ENCODE assay signal across 8 mouse cellular contexts in genomic region chr7:98178560-98179231, GRCm38 (mm10). TPM values are rescaled to one million over a fixed set of nuclear protein-coding genes. Genes with fewer than 3 reads are reported as not detected.
A peak's percentile ranks its signal among the peaks of the same experiment; 100 is the strongest.
DNase-seq lines count a peak whose midpoint lies in the region; ATAC-seq lines count a peak whose summit lies in the region.

No protein-coding gene starts in this region.

- H3K4me1 ChIP-seq in neural tube, embryonic 11.5 days (ENCODE audit: control insufficient read depth, insufficient read depth, low read length), result peaks cover 10% of the 10 kb centered on the region; the same call in 1 of the 2 replicates
- H3K4me1 ChIP-seq in forebrain, embryonic 15.5 days, result peaks cover 20% of the 10 kb centered on the region
- H3K4me1 ChIP-seq in limb, embryonic 10.5 days, result peaks cover 26% of the 10 kb centered on the region
- H3K4me1 ChIP-seq in neural tube, embryonic 14.5 days (ENCODE audit: control insufficient read depth, insufficient read depth, low read length), result peaks cover 6% of the 10 kb centered on the region; the same call in 1 of the 2 replicates

- H3K36me3 ChIP-seq in neural tube, embryonic 11.5 days (ENCODE audit: control insufficient read depth, insufficient read depth, low read length), result no peaks in the 10 kb centered on the region
- H3K36me3 ChIP-seq in forebrain, embryonic 15.5 days, result no peaks in the 10 kb centered on the region
- H3K36me3 ChIP-seq in limb, embryonic 10.5 days, result no peaks in the 10 kb centered on the region
- no peaks in the 10 kb centered on the region for H3K36me3 ChIP-seq in neural tube, embryonic 14.5 days (ENCODE audit: control insufficient read depth, insufficient read depth, low read length)

- H3K9ac ChIP-seq in neural tube, embryonic 11.5 days (ENCODE audit: low read length), result peak overlapping the region; percentile 70
- peak overlapping the region; percentile 62 for H3K9ac ChIP-seq in forebrain, embryonic 15.5 days (replicated peaks)
- H3K9ac ChIP-seq in neural tube, embryonic 14.5 days (replicated peaks; ENCODE audit: low read depth, low read length), result peak overlapping the region; percentile 68

- H3K4me3 ChIP-seq in neural tube, embryonic 11.5 days (ENCODE audit: low read depth, low read length), result peak overlapping the region; percentile 79
- peak overlapping the region; percentile 80 for H3K4me3 ChIP-seq in forebrain, embryonic 15.5 days
- peak overlapping the region; percentile 83 for H3K4me3 ChIP-seq in limb, embryonic 10.5 days
- peak overlapping the region; percentile 86 for H3K4me3 ChIP-seq in neural tube, embryonic 14.5 days (ENCODE audit: low read depth, low read length)

- no peaks in the 10 kb centered on the region for H3K9me3 ChIP-seq in neural tube, embryonic 11.5 days (ENCODE audit: control insufficient read depth, low read length)
- no peaks in the 10 kb centered on the region for H3K9me3 ChIP-seq in forebrain, embryonic 15.5 days
- H3K9me3 ChIP-seq in limb, embryonic 10.5 days (replicated peaks), result no peaks in the 10 kb centered on the region
- no peaks in the 10 kb centered on the region for H3K9me3 ChIP-seq in neural tube, embryonic 14.5 days (ENCODE audit: control insufficient read depth, low read length)

- peak overlapping the region; percentile 73 for H3K4me2 ChIP-seq in neural tube, embryonic 11.5 days (ENCODE audit: low read depth)
- peak overlapping the region; percentile 83 for H3K4me2 ChIP-seq in forebrain, embryonic 15.5 days (replicated peaks)
- peak overlapping the region; percentile 52 for H3K4me2 ChIP-seq in neural tube, embryonic 14.5 days (ENCODE audit: low read depth, low read length)

- WGBS in neural tube, embryonic 11.5 days, result 71% methylated on average over 5 of the region's 5 CpGs
- 94% methylated on average over 5 of the region's 5 CpGs for WGBS in forebrain, embryonic 15.5 days
- 73% methylated on average over 5 of the region's 5 CpGs for WGBS in limb, embryonic 10.5 days
- WGBS in neural tube, embryonic 14.5 days, result 76% methylated on average over 5 of the region's 5 CpGs

- H3K27me3 ChIP-seq in neural tube, embryonic 11.5 days (ENCODE audit: control insufficient read depth, insufficient read depth, low read length), result no peaks in the 10 kb centered on the region
- peaks cover 11% of the 10 kb centered on the region; the same call in 1 of the 2 replicates for H3K27me3 ChIP-seq in forebrain, embryonic 15.5 days
- H3K27me3 ChIP-seq in limb, embryonic 10.5 days (ENCODE audit: low read depth, poor library complexity, severe bottlenecking), result peaks cover 13% of the 10 kb centered on the region
- H3K27me3 ChIP-seq in neural tube, embryonic 14.5 days (ENCODE audit: control insufficient read depth, insufficient read depth, low read length), result no peaks in the 10 kb centered on the region

- DNase-seq in neural tube, embryonic 11.5 days (ENCODE audit: low spot score), result no peak
- DNase-seq in neural tube, embryonic 10.5 days (ENCODE audit: extremely low spot score, low spot score), result no peak
- no peak for DNase-seq in limb, embryonic 10.5 days (ENCODE audit: low spot score)
- DNase-seq in urinary bladder, postnatal 4 days (ENCODE audit: low spot score in 2 of 2), result no peak
- no peak for DNase-seq in ovary, postnatal 14 days (ENCODE audit: low spot score)
- no peak for DNase-seq in gastrocnemius, adult 18-20 months (ENCODE audit: low spot score)

- H3K27ac ChIP-seq in neural tube, embryonic 11.5 days (ENCODE audit: low read depth, low read length), result 0 out of 2 replicates have a peak overlapping the region, but pooled peaks have one; percentile 23
- no peak overlapping the region for H3K27ac ChIP-seq in forebrain, embryonic 15.5 days (replicated peaks)
- peak overlapping the region; percentile 80 for H3K27ac ChIP-seq in limb, embryonic 10.5 days
- H3K27ac ChIP-seq in neural tube, embryonic 14.5 days (ENCODE audit: low read depth, low read length), result no peak overlapping the region

- no peak; the same call in 1 of the 2 replicates for ATAC-seq in neural tube, embryonic 11.5 days (ENCODE audit: insufficient read depth, low FRiP score, low TSS enrichment)
- peak; percentile 17; the same call in 1 of the 2 replicates for ATAC-seq in forebrain, embryonic 15.5 days (replicated peaks)
- peak; percentile 54 for ATAC-seq in neural tube, embryonic 14.5 days (ENCODE audit: low read depth)

RNA-seq across cellular contexts. Expression of gene Capn5, which starts 0.6 kb away (rescaled TPM):
- 8.0 and 8.2 TPM in 2 replicates for polyA plus RNA-seq in neural tube, embryonic 11.5 days (2014; fragmentation: Nextera tagmentation; extraction: Ambion mirVana)
- polyA plus RNA-seq in forebrain, embryonic 15.5 days (2015; fragmentation: Nextera tagmentation; extraction: Ambion mirVana), result 15.5 and 15.9 TPM in 2 replicates
- polyA plus RNA-seq in limb, embryonic 10.5 days (2016; fragmentation: Nextera tagmentation; extraction: Ambion mirVana), result 3.4 and 4.5 TPM in 2 replicates
- polyA plus RNA-seq in neural tube, embryonic 14.5 days (2014; fragmentation: Nextera tagmentation; extraction: Ambion mirVana), result 13.7 and 17.0 TPM in 2 replicates
- 1 to 10 TPM in 1 of 2 experiments, under 1 TPM in 1; 0.98 to 1.6 TPM for total RNA-seq in gastrocnemius, adult 18-20 months (2021)

RNA-seq across cellular contexts. Expression of gene B3gnt6, which starts 20.6 kb away (rescaled TPM):
- polyA plus RNA-seq in neural tube, embryonic 11.5 days (2014; fragmentation: Nextera tagmentation; extraction: Ambion mirVana), result 0.16 and 0.39 TPM in 2 replicates
- polyA plus RNA-seq in forebrain, embryonic 15.5 days (2015; fragmentation: Nextera tagmentation; extraction: Ambion mirVana), result 0.15 and 0.42 TPM in 2 replicates
- polyA plus RNA-seq in limb, embryonic 10.5 days (2016; fragmentation: Nextera tagmentation; extraction: Ambion mirVana), result not detected in 2 replicates
- polyA plus RNA-seq in neural tube, embryonic 14.5 days (2014; fragmentation: Nextera tagmentation; extraction: Ambion mirVana), result 0.40 and 0.63 TPM in 2 replicates
- not detected for total RNA-seq in gastrocnemius, adult 18-20 months (2021)

RNA-seq across cellular contexts. Expression of gene Omp, which starts 33.4 kb away (rescaled TPM):
- polyA plus RNA-seq in neural tube, embryonic 11.5 days (2014; fragmentation: Nextera tagmentation; extraction: Ambion mirVana), result 0.22 and 0.24 TPM in 2 replicates
- 0.46 and 0.47 TPM in 2 replicates for polyA plus RNA-seq in forebrain, embryonic 15.5 days (2015; fragmentation: Nextera tagmentation; extraction: Ambion mirVana)
- 0.13 TPM in 2 replicates for polyA plus RNA-seq in limb, embryonic 10.5 days (2016; fragmentation: Nextera tagmentation; extraction: Ambion mirVana)
- 0.32 and 0.40 TPM in 2 replicates for polyA plus RNA-seq in neural tube, embryonic 14.5 days (2014; fragmentation: Nextera tagmentation; extraction: Ambion mirVana)
- under 1 TPM in 1 of 2 experiments, not detected in 1; 0.09 TPM for total RNA-seq in gastrocnemius, adult 18-20 months (2021)

RNA-seq across cellular contexts. Expression of gene Myo7a, which starts 59.4 kb away (rescaled TPM):
- 11.3 and 13.5 TPM in 2 replicates for polyA plus RNA-seq in neural tube, embryonic 11.5 days (2014; fragmentation: Nextera tagmentation; extraction: Ambion mirVana)
- 15.8 and 15.9 TPM in 2 replicates for polyA plus RNA-seq in forebrain, embryonic 15.5 days (2015; fragmentation: Nextera tagmentation; extraction: Ambion mirVana)
- polyA plus RNA-seq in limb, embryonic 10.5 days (2016; fragmentation: Nextera tagmentation; extraction: Ambion mirVana), result 18.6 and 19.1 TPM in 2 replicates
- 22.1 and 24.2 TPM in 2 replicates for polyA plus RNA-seq in neural tube, embryonic 14.5 days (2014; fragmentation: Nextera tagmentation; extraction: Ambion mirVana)
- 1 to 10 TPM; 1.2 to 2.3 TPM for total RNA-seq in gastrocnemius, adult 18-20 months (2021)

Comparison
In these comparisons a context has a peak if more than half of its experiments do, and no peak if none do; other contexts are left out.
1. H3K27ac ChIP-seq: peak in neural tube, embryonic 11.5 days (single experiment) and limb, embryonic 10.5 days (single experiment); none in forebrain, embryonic 15.5 days (single experiment) and neural tube, embryonic 14.5 days (single experiment).
2. Peak in every context shown above with its lines, with median percentiles within 50 percentile points of each other: H3K4me2 ChIP-seq, H3K4me3 ChIP-seq and H3K9ac ChIP-seq.